Mouse (Mus musculus): Measurements from ENCODE around the gene Ica1. TPM values are rescaled to one million over a fixed set of nuclear protein-coding genes. Genes with fewer than 3 reads are reported as not detected.

The Ica1 gene
- polyA plus RNA-seq, 1 experiment from 2014 or later, result 43.9 TPM

DNA sequence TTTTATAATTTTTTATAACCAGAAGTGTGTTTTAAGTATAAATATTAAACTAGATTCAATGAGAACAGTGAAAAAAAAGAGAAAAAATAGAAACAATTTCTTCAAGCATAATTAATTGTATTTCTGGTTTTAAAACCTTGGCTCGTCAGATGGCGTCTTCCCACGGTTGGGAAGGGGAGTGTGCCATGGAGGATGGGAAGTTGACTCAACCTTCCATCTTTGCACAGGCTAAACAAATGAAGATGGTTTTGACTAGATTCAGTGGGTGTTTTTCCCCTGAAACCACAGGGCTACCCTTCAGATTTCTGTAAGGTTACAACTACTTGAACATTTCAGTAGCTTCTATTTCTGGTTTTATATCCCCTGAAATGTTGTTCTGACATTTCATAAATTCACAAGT is 12.5 kb downstream of the Ica1 start:
- Histone ChIP-seq H3K4me3 (no peak overlapping the region), H3K4me1 (no peaks in the 10 kb centered on the region), H3K9me3 (no peaks in the 10 kb centered on the region), H3K9ac (replicated peaks) (no peak overlapping the region), H3K36me3 (no peaks in the 10 kb centered on the region), H3K27ac (replicated peaks) (no peak overlapping the region), H3K27me3 (no peaks in the 10 kb centered on the region), H3K4me2 (replicated peaks) (no peak overlapping the region)
- no peak for ATAC-seq (replicated peaks)
- 89% methylated on average over 3 of the region's 3 CpGs for WGBS

DNA sequence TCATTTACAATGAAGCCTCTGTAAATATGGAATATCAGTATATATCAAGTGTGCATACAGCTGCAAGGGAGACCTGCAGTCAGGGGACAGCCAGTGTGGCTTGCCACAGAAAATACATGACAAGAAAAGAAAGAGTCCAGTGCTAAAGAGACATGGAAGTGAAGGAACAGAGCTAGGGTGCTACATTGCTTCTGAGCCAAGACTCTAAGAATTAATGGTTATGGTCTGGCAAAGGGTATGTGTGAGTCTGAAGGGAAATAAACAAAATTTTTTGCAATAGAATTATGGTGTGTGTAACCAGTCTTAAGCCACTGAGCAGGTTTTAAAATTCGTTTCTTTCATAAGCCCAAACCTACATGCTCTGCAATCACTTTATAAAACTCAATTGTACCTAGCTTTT is 13.2 kb downstream of the Ica1 start:
- no peak overlapping the region for H3K4me3 ChIP-seq
- no peak overlapping the region for H3K27ac ChIP-seq (replicated peaks)
- H3K9ac ChIP-seq (replicated peaks), result no peak overlapping the region
- ATAC-seq (replicated peaks), result no peak
- no peaks in the 10 kb centered on the region for H3K4me1 ChIP-seq
- H3K27me3 ChIP-seq, result no peaks in the 10 kb centered on the region
- no peak overlapping the region for H3K4me2 ChIP-seq (replicated peaks)
- H3K36me3 ChIP-seq, result no peaks in the 10 kb centered on the region
- 53% methylated on average over 1 of the region's 1 CpGs for WGBS
- H3K9me3 ChIP-seq, result no peaks in the 10 kb centered on the region

DNA sequence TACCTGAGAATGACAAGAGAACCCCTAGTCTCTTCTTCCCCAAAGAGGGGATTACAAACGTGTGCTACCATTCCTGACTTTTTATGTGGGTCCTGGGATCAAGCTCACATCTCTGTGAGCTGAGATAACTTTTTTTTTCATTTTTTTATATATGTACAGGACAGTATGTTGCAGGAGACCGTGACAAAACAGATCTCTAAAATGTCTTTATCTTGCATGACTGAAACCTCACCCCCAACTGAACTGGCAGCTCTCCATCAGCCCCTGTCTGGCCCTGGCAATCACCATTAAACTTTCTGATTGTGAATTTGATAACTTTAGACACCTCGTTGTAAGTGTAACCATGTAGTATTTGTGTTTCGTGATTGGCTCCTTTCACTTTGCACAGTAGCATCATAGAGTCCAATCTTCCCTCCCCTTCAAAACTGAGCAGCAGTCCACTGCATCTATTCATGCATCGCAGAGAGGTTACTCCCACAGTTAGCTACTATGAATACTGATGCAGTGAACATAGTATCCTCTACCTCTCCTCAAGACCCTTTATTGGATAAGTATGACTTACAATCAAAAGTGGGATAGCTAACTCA is 17.5 kb downstream of the Ica1 start:
- WGBS, result 79% methylated on average over 5 of the region's 5 CpGs
- Histone ChIP-seq H3K27me3 (no peaks in the 10 kb centered on the region), H3K9ac (replicated peaks) (no peak overlapping the region), H3K36me3 (no peaks in the 10 kb centered on the region), H3K4me3 (no peak overlapping the region), H3K4me1 (no peaks in the 10 kb centered on the region), H3K9me3 (no peaks in the 10 kb centered on the region), H3K4me2 (replicated peaks) (no peak overlapping the region), H3K27ac (replicated peaks) (no peak overlapping the region)
- no peak for ATAC-seq (replicated peaks)

DNA sequence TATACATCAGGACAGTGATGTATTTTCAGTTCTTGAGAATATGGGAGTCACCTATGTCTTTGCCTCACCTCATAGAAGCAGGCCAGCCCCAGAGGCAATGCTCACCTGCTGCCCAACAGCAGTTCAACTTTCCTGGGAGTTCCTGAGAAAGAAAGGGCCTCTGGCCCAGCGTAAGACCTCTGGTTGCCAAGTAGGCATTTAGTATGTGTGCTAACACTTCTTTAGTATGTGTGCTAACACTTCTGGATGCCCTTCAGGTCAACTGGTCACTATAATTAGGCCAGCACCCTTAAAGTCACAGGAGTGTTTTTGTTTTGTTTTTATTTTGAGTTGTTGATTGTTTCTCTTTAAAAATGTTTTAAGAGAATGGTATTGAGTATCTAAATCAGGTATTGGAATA is 18.4 kb downstream of the Ica1 start:
- H3K9ac ChIP-seq (replicated peaks), result no peak overlapping the region
- no peaks in the 10 kb centered on the region for H3K4me1 ChIP-seq
- no peak for ATAC-seq (replicated peaks)
- H3K27me3 ChIP-seq, result no peaks in the 10 kb centered on the region
- no peaks in the 10 kb centered on the region for H3K9me3 ChIP-seq
- H3K4me3 ChIP-seq, result no peak overlapping the region
- no peaks in the 10 kb centered on the region for H3K36me3 ChIP-seq
- no peak overlapping the region for H3K27ac ChIP-seq (replicated peaks)
- WGBS, result 81% methylated on average over 1 of the region's 1 CpGs
- H3K4me2 ChIP-seq (replicated peaks), result no peak overlapping the region

DNA sequence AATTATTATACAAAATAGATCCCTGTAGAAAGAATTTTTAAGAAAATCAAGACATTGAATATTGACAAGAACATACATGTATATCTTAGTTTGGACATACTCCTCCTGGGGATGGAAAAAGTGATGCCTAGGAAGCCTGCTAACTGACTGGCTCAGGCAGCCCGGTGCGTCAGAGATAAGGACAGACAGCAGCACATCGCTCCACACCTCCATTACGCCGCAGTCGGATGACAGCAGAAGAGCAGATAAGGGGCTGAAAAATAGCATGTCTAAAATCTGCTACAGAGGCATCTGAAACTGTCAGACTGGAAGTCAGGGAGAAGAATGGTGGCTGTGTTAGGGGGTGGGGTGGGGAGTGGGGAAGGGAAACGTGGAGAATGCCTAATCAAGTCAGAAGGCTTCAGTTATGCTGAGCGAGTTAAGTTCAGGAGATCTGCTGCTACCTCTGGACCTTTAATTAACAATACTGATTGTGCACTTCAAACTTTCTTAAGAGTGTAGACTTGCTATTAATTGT is 22.5 kb downstream of the Ica1 start:
- Histone ChIP-seq H3K27ac (replicated peaks) (no peak overlapping the region), H3K36me3 (no peaks in the 10 kb centered on the region), H3K4me2 (replicated peaks) (no peak overlapping the region), H3K27me3 (no peaks in the 10 kb centered on the region), H3K9ac (replicated peaks) (no peak overlapping the region), H3K4me3 (no peak overlapping the region), H3K9me3 (no peaks in the 10 kb centered on the region), H3K4me1 (no peaks in the 10 kb centered on the region)
- ATAC-seq (replicated peaks), result no peak
- WGBS, result 79% methylated on average over 8 of the region's 8 CpGs

DNA sequence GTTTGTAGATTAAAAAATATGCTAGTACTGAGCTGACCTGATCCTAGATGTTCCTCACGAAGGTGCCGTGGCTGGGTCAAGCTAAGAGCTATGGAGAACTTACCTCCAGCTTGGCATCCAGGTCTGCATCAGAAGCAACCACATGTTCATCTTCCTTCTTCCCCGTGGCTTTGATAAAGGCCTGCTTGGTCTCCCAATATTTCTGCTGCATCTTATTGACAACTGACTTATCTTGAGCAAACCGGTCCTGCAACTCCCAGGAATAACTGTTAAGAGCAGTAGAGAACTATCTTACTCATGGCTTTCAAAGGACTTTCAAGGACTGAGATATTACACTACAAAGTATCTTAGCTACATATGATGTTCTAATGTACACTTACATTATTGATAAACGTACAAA is 23.8 kb downstream of the Ica1 start:
- WGBS, result 95% methylated on average over 5 of the region's 5 CpGs

DNA sequence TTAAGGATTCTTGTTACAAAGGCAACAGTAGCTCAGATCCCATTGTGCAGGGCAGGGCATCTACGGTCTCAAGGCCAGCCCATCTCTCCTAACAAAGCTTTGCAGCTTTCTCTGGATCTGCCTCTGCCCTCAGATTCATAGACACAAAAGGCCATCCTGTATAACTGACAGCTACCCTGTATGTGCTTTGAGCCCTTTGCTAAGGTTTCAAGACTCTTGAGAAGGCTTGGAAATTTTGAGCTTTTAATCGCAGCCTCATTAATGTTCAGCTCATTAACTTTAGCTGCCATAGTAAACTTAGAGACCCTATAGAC is 24.6 kb downstream of the Ica1 start:
- Histone ChIP-seq H3K9ac (replicated peaks) (no peak overlapping the region), H3K4me1 (no peaks in the 10 kb centered on the region), H3K36me3 (no peaks in the 10 kb centered on the region), H3K4me3 (no peak overlapping the region), H3K4me2 (replicated peaks) (no peak overlapping the region), H3K27me3 (no peaks in the 10 kb centered on the region), H3K27ac (replicated peaks) (no peak overlapping the region), H3K9me3 (no peaks in the 10 kb centered on the region)
- WGBS, result 19% methylated on average over 2 of the region's 2 CpGs
- no peak for ATAC-seq (replicated peaks)

More for the DNA sequence above, 23.8 kb downstream of the Ica1 start:
- Histone ChIP-seq H3K9me3 (no peaks in the 10 kb centered on the region), H3K9ac (replicated peaks) (no peak overlapping the region), H3K4me3 (no peak overlapping the region), H3K4me2 (replicated peaks) (no peak overlapping the region), H3K27ac (replicated peaks) (no peak overlapping the region), H3K36me3 (no peaks in the 10 kb centered on the region), H3K27me3 (no peaks in the 10 kb centered on the region), H3K4me1 (no peaks in the 10 kb centered on the region)
- no peak for ATAC-seq (replicated peaks)

DNA sequence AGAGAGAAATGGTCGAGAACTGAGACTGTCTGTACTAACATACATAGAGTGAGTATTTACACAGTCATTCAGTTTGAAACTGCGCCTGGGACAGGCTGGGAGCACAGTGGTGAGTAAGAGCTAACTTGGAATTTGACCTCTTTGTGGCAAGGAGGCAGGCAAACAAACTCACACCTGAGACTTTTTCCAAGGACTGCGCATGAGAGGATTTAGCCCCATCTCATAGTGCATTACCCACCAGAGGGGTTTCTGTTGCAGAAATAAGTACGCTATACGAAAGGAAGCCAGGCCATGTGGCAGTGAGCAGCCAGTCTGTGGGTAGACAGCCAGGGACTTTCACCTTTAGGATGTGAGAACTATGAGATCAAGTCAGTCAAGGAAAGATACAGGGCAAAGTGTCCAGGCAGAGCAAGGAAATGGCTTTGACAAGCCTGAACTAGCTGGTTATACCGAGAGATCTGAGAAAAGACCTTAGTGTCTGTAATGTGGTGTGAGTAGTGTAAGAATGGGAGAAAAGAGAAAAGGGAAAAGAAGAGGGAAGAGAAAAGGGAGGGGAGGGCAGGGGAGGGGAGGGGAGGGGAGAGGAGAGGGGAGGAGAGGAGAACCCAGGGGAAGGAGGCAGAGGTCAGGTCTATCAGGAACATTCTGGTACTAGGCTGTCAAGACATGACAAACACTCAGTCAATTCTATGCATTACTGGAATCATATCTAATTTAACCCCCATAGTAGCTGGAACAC is 25.1 kb downstream of the Ica1 start:
- ATAC-seq (replicated peaks), result no peak
- no peaks in the 10 kb centered on the region for H3K4me1 ChIP-seq
- H3K27me3 ChIP-seq, result no peaks in the 10 kb centered on the region
- H3K9ac ChIP-seq (replicated peaks), result no peak overlapping the region
- WGBS, result 77% methylated on average over 6 of the region's 6 CpGs
- no peak overlapping the region for H3K27ac ChIP-seq (replicated peaks)
- no peak overlapping the region for H3K4me2 ChIP-seq (replicated peaks)
- no peak overlapping the region for H3K4me3 ChIP-seq
- H3K36me3 ChIP-seq, result no peaks in the 10 kb centered on the region
- H3K9me3 ChIP-seq, result no peaks in the 10 kb centered on the region

DNA sequence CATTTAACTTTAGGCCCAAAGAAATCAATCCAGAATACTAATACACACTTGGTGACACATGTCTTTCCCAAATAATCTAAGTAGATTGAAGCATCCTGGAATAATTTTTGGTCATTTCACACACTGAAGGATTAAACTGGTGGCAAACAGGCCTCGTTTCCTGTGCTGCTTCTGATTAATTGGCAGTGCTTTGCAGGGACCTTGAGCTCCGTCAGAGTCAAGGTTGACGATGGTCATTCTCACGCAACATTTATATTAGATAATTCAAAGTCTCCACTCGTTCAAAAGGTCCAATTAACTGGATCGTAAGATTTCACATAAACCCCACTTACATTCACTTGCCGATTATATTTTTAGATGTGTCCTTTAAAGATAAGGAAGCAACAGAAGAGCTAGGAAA is 33.4 kb downstream of the Ica1 start:
- ATAC-seq (replicated peaks), result no peak
- no peaks in the 10 kb centered on the region for H3K36me3 ChIP-seq
- WGBS, result 61% methylated on average over 7 of the region's 7 CpGs
- no peak overlapping the region for H3K27ac ChIP-seq (replicated peaks)
- H3K4me1 ChIP-seq, result no peaks in the 10 kb centered on the region
- no peaks in the 10 kb centered on the region for H3K27me3 ChIP-seq
- no peaks in the 10 kb centered on the region for H3K9me3 ChIP-seq
- no peak overlapping the region for H3K4me2 ChIP-seq (replicated peaks)
- no peak overlapping the region for H3K4me3 ChIP-seq
- H3K9ac ChIP-seq (replicated peaks), result no peak overlapping the region

DNA sequence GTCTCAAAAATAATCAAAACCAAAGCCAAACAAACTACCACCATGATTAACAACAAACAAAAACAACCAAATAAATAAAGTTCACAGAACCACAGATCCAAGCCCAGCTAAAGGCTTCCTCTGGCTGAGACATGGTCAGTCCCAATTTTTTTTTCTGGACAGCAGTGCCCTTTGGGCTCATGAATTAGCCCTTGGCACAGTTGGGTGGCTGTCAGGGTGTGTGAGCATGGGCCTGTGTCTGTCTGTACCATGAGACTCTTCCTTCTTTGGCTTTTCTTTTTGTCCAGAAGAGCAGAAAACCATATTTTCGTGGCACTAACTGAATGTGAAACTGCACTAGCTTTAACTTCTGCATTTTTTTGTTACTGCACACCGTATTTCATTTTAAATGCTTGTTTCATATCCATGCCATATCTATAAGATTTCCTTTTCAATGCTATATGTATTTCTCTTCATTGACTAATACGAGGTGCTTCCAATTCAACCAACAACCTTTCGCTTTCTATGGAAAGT is 34.0 kb downstream of the Ica1 start:
- 93% methylated on average over 4 of the region's 4 CpGs for WGBS
- Histone ChIP-seq H3K27ac (replicated peaks) (no peak overlapping the region), H3K36me3 (no peaks in the 10 kb centered on the region), H3K4me3 (no peak overlapping the region), H3K9ac (replicated peaks) (no peak overlapping the region), H3K9me3 (no peaks in the 10 kb centered on the region), H3K27me3 (no peaks in the 10 kb centered on the region), H3K4me1 (no peaks in the 10 kb centered on the region), H3K4me2 (replicated peaks) (no peak overlapping the region)
- no peak for ATAC-seq (replicated peaks)

DNA sequence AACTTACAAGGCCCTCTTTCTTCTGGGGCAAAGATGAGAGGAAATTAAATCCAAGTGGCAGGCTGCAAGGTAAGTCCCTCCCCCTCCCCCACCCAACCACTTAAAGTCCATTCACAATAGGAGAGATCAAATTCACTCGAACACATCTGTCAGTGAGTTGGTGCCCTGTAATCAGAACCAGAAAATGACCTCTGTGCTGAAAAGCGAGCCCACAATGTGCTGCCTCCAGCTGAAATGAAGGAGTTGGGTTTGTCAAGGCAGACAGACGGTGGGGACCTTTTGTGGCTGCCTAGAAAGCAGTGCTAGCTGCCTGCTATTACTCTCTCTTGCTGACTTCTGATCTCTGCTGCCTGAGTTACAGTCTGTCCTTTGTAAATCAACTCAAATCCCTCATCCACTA is 35.8 kb downstream of the Ica1 start:
- H3K27ac ChIP-seq (replicated peaks), result no peak overlapping the region
- ATAC-seq (replicated peaks), result no peak
- no peaks in the 10 kb centered on the region for H3K27me3 ChIP-seq
- H3K4me2 ChIP-seq (replicated peaks), result no peak overlapping the region
- no peaks in the 10 kb centered on the region for H3K4me1 ChIP-seq
- WGBS, result 27% methylated on average over 3 of the region's 3 CpGs
- H3K9ac ChIP-seq (replicated peaks), result no peak overlapping the region
- no peak overlapping the region for H3K4me3 ChIP-seq
- no peaks in the 10 kb centered on the region for H3K9me3 ChIP-seq
- H3K36me3 ChIP-seq, result no peaks in the 10 kb centered on the region

DNA sequence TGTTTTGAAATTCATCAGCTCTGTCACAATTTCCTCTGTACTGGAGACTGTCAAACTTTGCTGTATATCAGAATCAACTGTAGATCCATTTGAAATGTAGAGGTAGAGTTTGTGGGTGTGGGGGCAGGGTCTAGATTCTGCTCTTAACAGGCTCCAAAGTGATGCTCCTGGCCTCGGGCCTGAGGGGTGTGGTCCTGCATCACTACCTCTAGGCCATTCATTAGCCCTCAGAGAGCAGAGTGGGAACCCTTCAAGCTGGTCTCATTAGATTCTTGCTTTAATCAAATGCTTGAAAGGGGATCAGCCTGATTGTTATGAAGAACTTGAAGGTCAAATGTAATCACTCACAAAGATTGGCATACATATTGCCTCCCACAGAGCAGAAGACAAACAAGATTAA is 36.6 kb downstream of the Ica1 start:
- no peaks in the 10 kb centered on the region for H3K4me1 ChIP-seq
- H3K27ac ChIP-seq (replicated peaks), result no peak overlapping the region
- H3K27me3 ChIP-seq, result no peaks in the 10 kb centered on the region
- H3K9ac ChIP-seq (replicated peaks), result no peak overlapping the region
- no peaks in the 10 kb centered on the region for H3K9me3 ChIP-seq
- no peak for ATAC-seq (replicated peaks)
- H3K4me3 ChIP-seq, result no peak overlapping the region
- 15% methylated on average over 1 of the region's 1 CpGs for WGBS
- no peaks in the 10 kb centered on the region for H3K36me3 ChIP-seq
- H3K4me2 ChIP-seq (replicated peaks), result no peak overlapping the region

DNA sequence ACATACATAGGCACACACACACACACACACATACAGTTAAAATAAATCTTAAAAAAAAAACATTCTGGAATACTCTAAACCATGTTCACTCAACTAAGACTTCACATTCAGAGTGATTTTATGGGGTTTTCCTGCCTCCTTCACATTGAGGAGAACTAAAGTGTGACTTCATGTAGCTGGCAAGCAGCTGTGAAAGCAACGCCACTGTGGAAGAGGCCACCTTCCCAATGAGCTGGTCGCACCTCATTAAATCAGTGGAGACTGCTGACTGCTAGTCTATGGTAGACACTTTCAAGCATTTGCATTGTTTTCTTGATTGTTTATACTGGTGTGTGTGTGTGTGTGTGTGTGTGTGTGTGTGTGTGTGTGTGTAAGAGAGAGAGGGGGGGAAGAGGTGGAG is 38.2 kb downstream of the Ica1 start:
- H3K9me3 ChIP-seq, result no peaks in the 10 kb centered on the region
- no peak overlapping the region for H3K4me2 ChIP-seq (replicated peaks)
- H3K36me3 ChIP-seq, result no peaks in the 10 kb centered on the region
- 61% methylated on average over 2 of the region's 2 CpGs for WGBS
- no peaks in the 10 kb centered on the region for H3K27me3 ChIP-seq
- H3K9ac ChIP-seq (replicated peaks), result no peak overlapping the region
- H3K27ac ChIP-seq (replicated peaks), result no peak overlapping the region
- H3K4me3 ChIP-seq, result no peak overlapping the region
- H3K4me1 ChIP-seq, result 0 out of 2 replicates have a peak, but pooled peaks cover 4% of the 10 kb centered on the region
- no peak for ATAC-seq (replicated peaks)
